Mouse (Mus musculus) kidney, postnatal 0 days (tissue): ENCODE measurements around the gene Neurog2. TPM values are rescaled to one million over a fixed set of nuclear protein-coding genes. Genes with fewer than 3 reads are reported as not detected.
A peak's percentile ranks its signal among the peaks of the same experiment; 100 is the strongest.

Source experiments
- ATAC-seq: fragments of 200-750 bp; cut with Nextera tagmentation; replicated peaks from 2 replicates; pipeline ENCODE4 v1.8.0; 2017; ENCODE audit warnings: low read depth, moderate number of reproducible peaks, moderate TSS enrichment, moderate library complexity; ENCODE audit not compliant: low FRiP score
- DNase-seq: peaks from one replicate; pipeline ENCODE4 v3.0.0-alpha.2; 2016; ENCODE audit warnings: low spot score
- H3K27ac ChIP-seq: fragments of 300-500 bp; sonication (generic); 2 replicates; pipeline ENCODE4 v1.5.1; 2014; ENCODE audit warnings: mild to moderate bottlenecking
- H3K27me3 ChIP-seq: fragments of 300-500 bp; sonication (generic); 2 replicates; pipeline ENCODE4 v1.6.1; 2014; ENCODE audit warnings: low read length, mixed read lengths; ENCODE audit not compliant: insufficient read depth
- H3K36me3 ChIP-seq: fragments of 300-500 bp; sonication (generic); 2 replicates; pipeline ENCODE4 v1.6.1; 2014; ENCODE audit warnings: low read length, mixed read lengths; ENCODE audit not compliant: insufficient read depth
- H3K4me1 ChIP-seq: fragments of 300-500 bp; sonication (generic); replicated peaks from 2 replicates; pipeline ENCODE4 v1.6.1; 2014; ENCODE audit warnings: antibody characterized with exemption, low read length, mixed read lengths; ENCODE audit not compliant: insufficient read depth
- H3K4me2 ChIP-seq: fragments of 300-500 bp; sonication (generic); 2 replicates; pipeline ENCODE4 v1.6.1; 2014; ENCODE audit warnings: mild to moderate bottlenecking, low read length, moderate library complexity, mixed read lengths
- H3K4me3 ChIP-seq: fragments of 300-500 bp; sonication (generic); replicated peaks from 2 replicates; pipeline ENCODE4 v1.5.1; 2014; ENCODE audit warnings: low read depth, low read length
- H3K9ac ChIP-seq: fragments of 300-500 bp; sonication (generic); 2 replicates; pipeline ENCODE4 v1.6.1; 2014; ENCODE audit warnings: low read depth, low read length
- H3K9me3 ChIP-seq: fragments of 300-500 bp; sonication (generic); replicated peaks from 2 replicates; pipeline ENCODE4 v1.6.1; 2016; ENCODE audit warnings: low read length, inconsistent platforms, mixed read lengths
- CTCF ChIP-seq: IDR thresholded peaks from 2 replicates; pipeline ENCODE4 v1.5.1; 2016; ENCODE audit warnings: antibody characterized with exemption, low read depth, mild to moderate bottlenecking, moderate library complexity
- WGBS: fragments of 180-500 bp; shearing (Covaris S2); extraction: QIAGEN DNeasy Blood & Tissue Kit; methylation state at CpG from one replicate; pipeline ENCODE4 v1.1.7; 2014; 5-methylcytosine and 5-hydroxymethylcytosine counted together
- polyA plus RNA-seq: library from polyadenylated mRNA; unstranded; fragments of >200 nt; fragmentation: Nextera tagmentation; extraction: Ambion mirVana; gene quantifications from 2 replicates; pipeline ENCODE4 v1.2.1, GENCODE M21; 2015

Neurog2 gene
- polyA plus RNA-seq, 1 experiment from 2014 or later = not detected

- Histone ChIP-seq H3K4me1 (peaks cover 23% of the 10 kb centered on the region), H3K27me3 (peaks cover 75% of the 10 kb centered on the region), H3K9ac (no peak overlapping the region)
These were observed 404 bp upstream of the Neurog2 start for GRCm38 (mm10) chr3:127632531-127632930.

GRCm38 (mm10) chr3:127634101-127634983, 1.4 kb downstream of the Neurog2 start:
- WGBS = under 1% methylated on average over 57 of the region's 58 CpGs
- H3K4me1 ChIP-seq = peaks cover 23% of the 10 kb centered on the region
- H3K9me3 ChIP-seq = no peaks in the 10 kb centered on the region
- peak; percentile 91 for TF ChIP-seq CTCF
- H3K4me2 ChIP-seq = peak overlapping the region; percentile 60
- H3K9ac ChIP-seq = no peak overlapping the region
- H3K4me3 ChIP-seq = peak overlapping the region; percentile 37
- DNase-seq = peak; percentile 68
- no peak overlapping the region for H3K27ac ChIP-seq
- peaks cover 72% of the 10 kb centered on the region for H3K27me3 ChIP-seq
- no peaks in the 10 kb centered on the region for H3K36me3 ChIP-seq
- peak; percentile 83 for ATAC-seq

More at GRCm38 (mm10) chr3:127632531-127632930, 404 bp upstream of the Neurog2 start:
- peak overlapping the region; percentile 60 for H3K4me2 ChIP-seq
- no peak overlapping the region for H3K27ac ChIP-seq
- H3K36me3 ChIP-seq = no peaks in the 10 kb centered on the region
- ATAC-seq (no peak; the same call in 1 of the 2 replicates), DNase-seq (peak; percentile 44)
- no peak for TF ChIP-seq CTCF
- under 1% methylated on average over 30 of the region's 32 CpGs for WGBS
- no peaks in the 10 kb centered on the region for H3K9me3 ChIP-seq
- peak overlapping the region; percentile 37 for H3K4me3 ChIP-seq

- 1% methylated on average over 3 of the region's 3 CpGs for WGBS
- no peaks in the 10 kb centered on the region for H3K36me3 ChIP-seq
- no peak overlapping the region for H3K27ac ChIP-seq
- no peak for ATAC-seq
- no peak for TF ChIP-seq CTCF
- H3K9ac ChIP-seq = no peak overlapping the region
- H3K4me1 ChIP-seq = peaks cover 23% of the 10 kb centered on the region
- no peak overlapping the region for H3K4me2 ChIP-seq
- no peak for DNase-seq
- H3K27me3 ChIP-seq = peaks cover 76% of the 10 kb centered on the region
- no peaks in the 10 kb centered on the region for H3K9me3 ChIP-seq
- no peak overlapping the region for H3K4me3 ChIP-seq
These were observed 2.0 kb downstream of the Neurog2 start for GRCm38 (mm10) chr3:127634984-127635349.

GRCm38 (mm10) chr3:127639875-127640761, 7.2 kb downstream of the Neurog2 start:
- ATAC-seq = peak; percentile 46

GRCm38 (mm10) chr3:127640762-127641700, 8.1 kb downstream of the Neurog2 start:
- Histone ChIP-seq H3K27ac (no peak overlapping the region), H3K4me2 (peak overlapping the region; percentile 27), H3K4me3 (no peak overlapping the region), H3K4me1 (no peaks in the 10 kb centered on the region), H3K27me3 (peaks cover 53% of the 10 kb centered on the region), H3K9me3 (no peaks in the 10 kb centered on the region), H3K9ac (no peak overlapping the region), H3K36me3 (no peaks in the 10 kb centered on the region)
- WGBS = 4% methylated on average over 37 of the region's 37 CpGs
- no peak for TF ChIP-seq CTCF
- DNase-seq (no peak), ATAC-seq (peak; percentile 52; the same call in 1 of the 2 replicates)

More at GRCm38 (mm10) chr3:127639875-127640761, 7.2 kb downstream of the Neurog2 start:
- Histone ChIP-seq H3K36me3 (no peaks in the 10 kb centered on the region), H3K4me3 (no peak overlapping the region), H3K9me3 (no peaks in the 10 kb centered on the region), H3K4me2 (peak overlapping the region; percentile 27), H3K4me1 (no peaks in the 10 kb centered on the region), H3K27ac (no peak overlapping the region), H3K9ac (no peak overlapping the region), H3K27me3 (peaks cover 57% of the 10 kb centered on the region)
- TF ChIP-seq CTCF = peak; percentile 66
- DNase-seq = peak; percentile 60
- 1% methylated on average over 36 of the region's 36 CpGs for WGBS
